Mouse (Mus musculus) adrenal gland, postnatal 25 days (tissue): ENCODE measurements around the gene Chmp2a. TPM values are rescaled to one million over a fixed set of nuclear protein-coding genes. Genes with fewer than 3 reads are reported as not detected.
"Not testable (repeated sequence)": the region's sequence is repeated elsewhere in the genome, so short reads cannot be mapped to it uniquely, and the experiment has no call there.

Experiments
- DNase-seq: peaks from one replicate; pipeline ENCODE4 v3.0.0; 2021; ENCODE audit warnings: mixed read lengths
- long read RNA-seq: library from polyadenylated mRNA; stranded (forward); transcript quantifications from one replicate; pipeline ENCODE4 v2.0.0, GENCODE M21; 2021
- total RNA-seq: library from RNA; stranded (reverse); gene quantifications from 2 replicates; pipeline ENCODE4 v1.2.3, GENCODE M21; 2021

Chmp2a gene
- total RNA-seq = 218 and 223 TPM in 2 replicates
- long read RNA-seq, transcript Chmp2a-201 (6 exons, 949 nt) = major isoform, 106 of 150 reads
- long read RNA-seq, transcript Chmp2a-203 (6 exons, 930 nt) = minor isoform, 14 of 150 reads
- long read RNA-seq, partial matches to known transcripts = 18 of 150 reads
- long read RNA-seq, other reads (novel, unspliced or antisense) = 11 of 150 reads

GRCm38 (mm10) chr7:13034148-13034977 is at the start of gene Chmp2a:
Gene Chmp2a (minus strand): TSS chr7:13034807.
- DNase-seq = peak; percentile 98

GRCm38 (mm10) chr7:13072293-13072692 is 37.7 kb upstream of the Chmp2a start:
- no peak for DNase-seq

- DNase-seq = not testable (repeated sequence)
Measured at GRCm38 (mm10) chr7:13063399-13063798, 28.8 kb upstream of the Chmp2a start.

GRCm38 (mm10) chr7:13059536-13059935 is 24.9 kb upstream of the Chmp2a start:
- no peak for DNase-seq

- no peak for DNase-seq
Measured at GRCm38 (mm10) chr7:13056913-13057700, 22.5 kb upstream of the Chmp2a start.

- peak; percentile 87 for DNase-seq
Measured at GRCm38 (mm10) chr7:13054287-13055010, 19.8 kb upstream of the Chmp2a start, which contains the start of gene Mzf1. Gene Mzf1 (minus strand): TSS chr7:13054764.

GRCm38 (mm10) chr7:13053961-13054286 is 19.3 kb upstream of the Chmp2a start:
- no peak for DNase-seq

GRCm38 (mm10) chr7:13053501-13053900 is 18.9 kb upstream of the Chmp2a start:
- no peak for DNase-seq

GRCm38 (mm10) chr7:13053001-13053400 is 18.4 kb upstream of the Chmp2a start:
- DNase-seq = no peak

- DNase-seq = peak; percentile 40
Measured at GRCm38 (mm10) chr7:13046084-13046483, 11.5 kb upstream of the Chmp2a start.

- DNase-seq = no peak
Measured at GRCm38 (mm10) chr7:13044254-13044625, 9.6 kb upstream of the Chmp2a start.

GRCm38 (mm10) chr7:13043445-13044253 is 9.0 kb upstream of the Chmp2a start:
- peak; percentile 62 for DNase-seq

- DNase-seq = peak; percentile 18
Measured at GRCm38 (mm10) chr7:13043120-13043444, 8.5 kb upstream of the Chmp2a start.

GRCm38 (mm10) chr7:13042511-13042910 is 7.9 kb upstream of the Chmp2a start:
- DNase-seq = no peak

- no peak for DNase-seq
Measured at GRCm38 (mm10) chr7:13041256-13041655, 6.6 kb upstream of the Chmp2a start.

GRCm38 (mm10) chr7:13039181-13039580 is 4.6 kb upstream of the Chmp2a start:
- no peak for DNase-seq

- DNase-seq = no peak
Measured at GRCm38 (mm10) chr7:13038621-13039169, 4.1 kb upstream of the Chmp2a start.

GRCm38 (mm10) chr7:13037901-13038555 is 3.4 kb upstream of the Chmp2a start, which contains the start of gene Ube2m:
Gene Ube2m (minus strand): TSS chr7:13038275.
- peak; percentile 99 for DNase-seq

- no peak for DNase-seq
Measured at GRCm38 (mm10) chr7:13037366-13037765, 2.8 kb upstream of the Chmp2a start.

GRCm38 (mm10) chr7:13036806-13037205 is 2.2 kb upstream of the Chmp2a start:
- no peak for DNase-seq
